Mouse (Mus musculus) limb, embryonic 12.5 days (tissue): Measurements from ENCODE around the gene Thoc5. TPM values are rescaled to one million over a fixed set of nuclear protein-coding genes. Genes with fewer than 3 reads are reported as not detected.
A peak's percentile ranks its signal among the peaks of the same experiment; 100 is the strongest.

ENCODE experiments used
- ATAC-seq: fragments of 200-750 bp; cut with Nextera tagmentation; 2 replicates; pipeline ENCODE4 v1.8.0; 2017; ENCODE audit warnings: low read depth, moderate TSS enrichment; ENCODE audit not compliant: insufficient number of reproducible peaks, insufficient read depth, low FRiP score, low TSS enrichment
- H3K27ac ChIP-seq: fragments of 300-500 bp; sonication (generic); 2 replicates; pipeline ENCODE4 v1.5.1; 2016; ENCODE audit warnings: mild to moderate bottlenecking, moderate library complexity
- H3K27me3 ChIP-seq: fragments of 300-500 bp; sonication (generic); 2 replicates; pipeline ENCODE4 v1.6.1; 2016; ENCODE audit warnings: mild to moderate bottlenecking, moderate library complexity
- H3K36me3 ChIP-seq: fragments of 300-500 bp; sonication (generic); 2 replicates; pipeline ENCODE4 v1.6.1; 2016; ENCODE audit warnings: mild to moderate bottlenecking, moderate library complexity
- H3K4me1 ChIP-seq: fragments of 300-500 bp; sonication (generic); replicated peaks from 2 replicates; pipeline ENCODE4 v1.6.1; 2016
- H3K4me2 ChIP-seq: fragments of 300-500 bp; sonication (generic); 2 replicates; pipeline ENCODE4 v1.6.1; 2016; ENCODE audit warnings: mild to moderate bottlenecking, moderate library complexity
- H3K4me3 ChIP-seq: fragments of 300-500 bp; sonication (generic); replicated peaks from 2 replicates; pipeline ENCODE4 v1.5.1; 2016; ENCODE audit warnings: mild to moderate bottlenecking
- H3K9ac ChIP-seq: fragments of 300-500 bp; sonication (generic); replicated peaks from 2 replicates; pipeline ENCODE4 v1.6.1; 2016; ENCODE audit warnings: mild to moderate bottlenecking, moderate library complexity
- H3K9me3 ChIP-seq: fragments of 300-500 bp; sonication (generic); 2 replicates; pipeline ENCODE4 v1.6.1; 2016; ENCODE audit warnings: mild to moderate bottlenecking, moderate library complexity
- WGBS: fragments of 180-500 bp; shearing (Covaris S2); methylation state at CpG from one replicate; pipeline ENCODE4 v1.1.7; 2016; 5-methylcytosine and 5-hydroxymethylcytosine counted together
- polyA plus RNA-seq: library from polyadenylated mRNA; unstranded; fragments of >200 nt; fragmentation: Nextera tagmentation; extraction: Ambion mirVana; gene quantifications from 2 replicates; pipeline ENCODE4 v1.2.1, GENCODE M21; 2016

Gene Thoc5
- polyA plus RNA-seq, result 40.3 and 44.3 TPM in 2 replicates

GRCm38 (mm10) chr11:4894848-4895816 lies at the start of gene Thoc5:
Gene Thoc5 (plus strand): TSS chr11:4895320.
- peak within 1 kb of the TSS; percentile 84 for H3K9ac ChIP-seq
- peaks cover 4% of the 10 kb centered on the region; the same call in 1 of the 2 replicates for H3K4me1 ChIP-seq
- peak within 1 kb of the TSS; percentile 20; the same call in 1 of the 2 replicates for H3K27ac ChIP-seq
- peak within 1 kb of the TSS; percentile 83 for H3K4me2 ChIP-seq
- WGBS, result 3% methylated on average over 52 of the region's 52 CpGs
- peak within 1 kb of the TSS; percentile 88 for H3K4me3 ChIP-seq
- H3K27me3 ChIP-seq, result no peaks in the 10 kb centered on the region
- H3K36me3 ChIP-seq, result peaks cover 52% of the 10 kb centered on the region
- ATAC-seq, result peak; percentile 87
- H3K9me3 ChIP-seq, result no peaks in the 10 kb centered on the region

- under 1% methylated on average over 50 of the region's 50 CpGs for WGBS
- H3K9me3 ChIP-seq, result no peaks in the 10 kb centered on the region
These were observed 46.5 kb upstream of the Thoc5 start for GRCm38 (mm10) chr11:4848483-4849248.

DNA sequence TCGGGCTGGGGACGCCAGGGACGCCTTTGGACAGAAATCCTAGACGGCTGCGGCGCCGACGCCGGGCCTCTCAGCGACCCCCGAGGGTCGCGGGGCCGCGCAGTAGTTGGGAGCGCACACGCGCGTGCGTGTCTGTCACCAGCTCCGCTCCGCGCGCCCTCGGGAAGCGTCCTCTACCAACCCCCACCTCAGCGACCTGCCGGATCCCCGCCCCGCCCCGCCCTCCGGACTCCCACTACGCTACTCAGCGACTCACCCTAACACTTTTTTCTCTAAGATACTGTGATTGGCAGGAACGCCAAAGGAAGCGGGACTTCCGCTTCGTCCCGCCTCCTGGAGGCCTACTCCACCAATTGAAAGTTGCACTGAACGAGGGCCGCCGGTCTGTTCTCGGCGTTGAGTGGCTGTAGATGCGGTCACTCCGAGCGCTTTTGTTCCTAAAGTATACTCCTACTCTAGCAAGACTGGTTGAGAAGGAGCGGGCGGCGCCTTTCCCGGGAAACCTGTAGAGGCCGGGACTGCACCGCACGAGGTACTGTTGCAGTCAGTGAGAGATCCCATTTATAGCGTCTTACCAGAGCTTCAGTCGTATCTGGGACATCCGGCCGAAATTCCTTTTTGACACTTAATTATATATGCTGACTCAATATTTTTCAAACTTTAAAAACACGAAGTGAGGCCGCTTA lies 45.7 kb upstream of the Thoc5 start, which contains the start of gene Nf2:
TSS of gene Nf2 (minus strand) at position 279 of the 686 bp plus-strand sequence.
- H3K9me3 ChIP-seq, result no peaks in the 10 kb centered on the region
- under 1% methylated on average over 60 of the region's 60 CpGs for whole genome bisulfite sequencing

More at GRCm38 (mm10) chr11:4848483-4849248, 46.5 kb upstream of the Thoc5 start:
- H3K4me3 ChIP-seq, result peak overlapping the region; percentile 98
- H3K4me1 ChIP-seq, result peaks cover 16% of the 10 kb centered on the region
- no peaks in the 10 kb centered on the region for H3K36me3 ChIP-seq
- H3K4me2 ChIP-seq, result peak overlapping the region; percentile 72
- no peaks in the 10 kb centered on the region for H3K27me3 ChIP-seq
- H3K9ac ChIP-seq, result peak overlapping the region; percentile 96
- peak; percentile 47 for ATAC-seq
- peak overlapping the region; percentile 79 for H3K27ac ChIP-seq

DNA sequence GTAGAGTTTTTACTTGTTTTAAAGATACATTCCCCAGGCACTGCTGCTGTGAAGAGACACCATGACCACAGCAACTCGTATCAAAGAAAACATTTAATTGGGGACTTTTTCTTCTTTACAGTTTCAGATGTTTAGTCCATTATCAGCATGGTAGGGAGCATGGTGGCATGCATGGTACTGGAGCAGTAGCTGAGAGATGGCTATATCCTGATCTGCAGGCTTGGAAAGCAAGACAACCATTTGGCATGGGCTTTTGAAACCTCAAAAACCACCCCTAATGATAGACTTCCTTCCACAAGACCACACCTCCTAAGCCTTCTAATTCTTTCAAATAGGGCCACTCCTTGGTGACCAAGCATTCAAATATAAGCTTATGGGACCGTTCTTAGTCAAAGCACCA lies 44.7 kb upstream of the Thoc5 start:
- WGBS, result 92% methylated on average over 2 of the region's 2 CpGs
- peak overlapping the region; percentile 48; the same call in 1 of the 2 replicates for H3K4me2 ChIP-seq
- H3K4me3 ChIP-seq, result no peak overlapping the region

More for the DNA sequence above, 45.7 kb upstream of the Thoc5 start, which contains the start of gene Nf2:
- H3K4me1 ChIP-seq, result peaks cover 16% of the 10 kb centered on the region
- peak; percentile 99 for ATAC-seq
- no peaks in the 10 kb centered on the region for H3K27me3 ChIP-seq
- peak within 1 kb of the TSS; percentile 72 for H3K4me2 ChIP-seq
- H3K9ac ChIP-seq, result peak within 1 kb of the TSS; percentile 96
- H3K4me3 ChIP-seq, result peak within 1 kb of the TSS; percentile 98
- no peaks in the 10 kb centered on the region for H3K36me3 ChIP-seq
- H3K27ac ChIP-seq, result peak within 1 kb of the TSS; percentile 79

DNA sequence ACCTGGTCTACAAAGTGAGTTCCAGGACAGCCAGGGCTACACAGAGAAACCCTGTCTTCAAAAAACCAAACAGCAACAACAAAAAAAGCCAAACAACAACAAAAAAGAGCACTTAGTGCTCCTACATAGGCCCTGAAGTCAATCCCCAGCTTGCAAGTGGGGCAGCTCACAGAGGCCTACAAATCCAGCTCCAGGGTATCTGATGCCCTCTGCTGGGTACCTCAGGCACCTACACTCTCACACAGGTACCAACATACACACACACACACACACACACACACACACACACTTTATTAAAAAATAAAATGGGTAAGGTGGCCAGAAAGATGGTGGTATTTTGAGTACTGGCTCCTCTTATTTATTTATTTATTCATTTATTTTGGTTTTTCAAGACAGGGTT lies 42.1 kb upstream of the Thoc5 start:
- H3K4me1 ChIP-seq, result peaks cover 10% of the 10 kb centered on the region
- H3K27me3 ChIP-seq, result no peaks in the 10 kb centered on the region
- H3K4me3 ChIP-seq, result no peak overlapping the region
- H3K36me3 ChIP-seq, result no peaks in the 10 kb centered on the region
- H3K9me3 ChIP-seq, result no peaks in the 10 kb centered on the region
- no peak overlapping the region for H3K27ac ChIP-seq
- H3K4me2 ChIP-seq, result no peak overlapping the region
- no peak for ATAC-seq
- no peak overlapping the region for H3K9ac ChIP-seq

More for the DNA sequence above, 44.7 kb upstream of the Thoc5 start:
- H3K27ac ChIP-seq, result no peak overlapping the region
- H3K9ac ChIP-seq, result no peak overlapping the region
- H3K36me3 ChIP-seq, result no peaks in the 10 kb centered on the region
- H3K9me3 ChIP-seq, result no peaks in the 10 kb centered on the region
- no peaks in the 10 kb centered on the region for H3K27me3 ChIP-seq
- no peak for ATAC-seq
- H3K4me1 ChIP-seq, result peaks cover 16% of the 10 kb centered on the region

DNA sequence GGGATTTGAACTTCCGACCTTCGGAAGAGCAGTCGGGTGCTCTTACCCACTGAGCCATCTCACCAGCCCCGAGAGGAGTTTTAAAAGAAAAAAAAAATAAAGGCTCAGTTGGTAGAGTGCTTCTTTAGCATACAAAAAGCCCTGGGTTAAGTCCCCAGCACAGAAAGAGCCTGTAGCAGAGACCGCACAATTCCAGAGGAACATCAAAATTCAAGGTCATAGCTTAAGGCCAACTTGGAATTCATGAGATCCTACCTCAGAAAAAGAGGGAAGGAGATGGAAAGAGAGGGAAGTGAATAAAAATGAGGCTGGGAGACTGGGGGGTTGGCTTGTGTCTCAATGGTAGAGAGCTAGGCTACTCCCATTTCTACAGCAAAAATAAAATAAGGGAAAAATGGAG lies 40.9 kb upstream of the Thoc5 start:
- 92% methylated on average over 5 of the region's 5 CpGs for WGBS
- no peaks in the 10 kb centered on the region for H3K36me3 ChIP-seq
- no peak overlapping the region for H3K4me3 ChIP-seq
- H3K9ac ChIP-seq, result no peak overlapping the region
- no peaks in the 10 kb centered on the region for H3K27me3 ChIP-seq
- no peak overlapping the region for H3K27ac ChIP-seq
- no peak overlapping the region for H3K4me2 ChIP-seq
- H3K4me1 ChIP-seq, result peaks cover 8% of the 10 kb centered on the region
- no peaks in the 10 kb centered on the region for H3K9me3 ChIP-seq
- ATAC-seq, result no peak

DNA sequence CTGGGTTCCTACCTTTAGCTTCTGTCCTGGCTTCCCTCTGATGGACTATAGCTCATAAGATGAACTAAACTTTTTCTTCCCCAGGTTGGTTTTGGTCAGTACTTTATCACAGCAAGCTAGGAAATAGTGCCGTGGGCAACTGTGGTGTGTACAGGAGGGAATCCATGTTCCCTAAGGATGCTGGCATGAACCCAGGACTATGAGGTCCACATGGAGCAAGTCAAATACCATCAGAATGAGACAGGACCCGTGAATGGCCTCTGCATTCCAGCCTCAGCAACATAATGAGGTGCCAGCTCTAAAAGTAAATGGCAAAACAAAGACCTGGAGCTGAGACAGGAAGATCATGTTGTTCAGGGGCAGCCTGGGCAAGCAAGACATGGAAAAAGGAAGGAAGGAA lies 36.7 kb upstream of the Thoc5 start:
- no peaks in the 10 kb centered on the region for H3K9me3 ChIP-seq
- H3K9ac ChIP-seq, result no peak overlapping the region
- no peaks in the 10 kb centered on the region for H3K27me3 ChIP-seq
- H3K4me3 ChIP-seq, result no peak overlapping the region
- no peak overlapping the region for H3K4me2 ChIP-seq
- no peaks in the 10 kb centered on the region for H3K36me3 ChIP-seq
- H3K4me1 ChIP-seq, result peaks cover 21% of the 10 kb centered on the region
- no peak for ATAC-seq
- WGBS, result 50% methylated on average over 2 of the region's 2 CpGs
- no peak overlapping the region for H3K27ac ChIP-seq

DNA sequence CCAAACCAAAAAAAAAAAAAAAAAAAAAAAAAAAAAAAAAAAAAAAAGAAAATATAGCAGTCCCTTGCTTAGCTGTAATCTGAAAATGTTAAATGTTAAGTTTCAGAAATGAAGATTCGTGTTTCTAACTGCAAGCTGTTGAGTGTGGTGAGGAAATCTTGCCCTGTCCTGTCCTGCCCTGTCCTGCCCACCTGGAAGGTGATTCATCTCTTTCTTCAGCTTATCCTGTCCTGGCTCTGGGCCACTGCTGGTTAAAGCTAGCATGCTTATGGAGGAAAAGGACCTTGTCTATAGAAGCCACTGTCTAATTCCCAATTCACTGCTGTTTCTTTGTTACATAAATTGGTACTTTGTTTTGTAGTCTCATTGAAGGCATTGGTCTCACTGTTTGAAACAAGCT lies 34.1 kb upstream of the Thoc5 start:
- no peak overlapping the region for H3K9ac ChIP-seq
- no peaks in the 10 kb centered on the region for H3K27me3 ChIP-seq
- WGBS, result 46% methylated on average over 1 of the region's 1 CpGs
- peaks cover 16% of the 10 kb centered on the region for H3K4me1 ChIP-seq
- no peak overlapping the region for H3K4me2 ChIP-seq
- ATAC-seq, result no peak
- H3K27ac ChIP-seq, result no peak overlapping the region
- H3K36me3 ChIP-seq, result no peaks in the 10 kb centered on the region
- H3K4me3 ChIP-seq, result no peak overlapping the region
- no peaks in the 10 kb centered on the region for H3K9me3 ChIP-seq

- peak overlapping the region; percentile 83 for H3K27ac ChIP-seq
- peak overlapping the region; percentile 6 for H3K4me2 ChIP-seq
- no peak overlapping the region for H3K4me3 ChIP-seq
These were observed 33.1 kb upstream of the Thoc5 start for GRCm38 (mm10) chr11:4861816-4862604.

GRCm38 (mm10) chr11:4862730-4863129 lies 32.4 kb upstream of the Thoc5 start:
- no peaks in the 10 kb centered on the region for H3K9me3 ChIP-seq
- no peaks in the 10 kb centered on the region for H3K36me3 ChIP-seq
- 95% methylated on average over 1 of the region's 1 CpGs for WGBS
- peaks cover 16% of the 10 kb centered on the region for H3K4me1 ChIP-seq
- H3K27me3 ChIP-seq, result no peaks in the 10 kb centered on the region
- H3K4me3 ChIP-seq, result no peak overlapping the region
- H3K9ac ChIP-seq, result no peak overlapping the region
- H3K27ac ChIP-seq, result 0 out of 2 replicates have a peak overlapping the region, but pooled peaks have one; percentile 83
- no peak overlapping the region for H3K4me2 ChIP-seq
- no peak for ATAC-seq

More at GRCm38 (mm10) chr11:4861816-4862604, 33.1 kb upstream of the Thoc5 start:
- Histone ChIP-seq H3K4me1 (peaks cover 16% of the 10 kb centered on the region), H3K9me3 (no peaks in the 10 kb centered on the region), H3K9ac (0 out of 2 replicates have a peak overlapping the region, but pooled peaks have one; percentile 18), H3K27me3 (no peaks in the 10 kb centered on the region), H3K36me3 (no peaks in the 10 kb centered on the region)
- WGBS, result 24% methylated on average over 11 of the region's 11 CpGs
- ATAC-seq, result no peak
